Mouse (Mus musculus): ENCODE data around the gene Rbm6. TPM values are rescaled to one million over a fixed set of nuclear protein-coding genes. Genes with fewer than 3 reads are reported as not detected.
A peak's percentile ranks its signal among the peaks of the same experiment; 100 is the strongest.

Rbm6 gene
- total RNA-seq, 2 experiments from 2014 or later: 18.3 to 20.7 TPM

DNA sequence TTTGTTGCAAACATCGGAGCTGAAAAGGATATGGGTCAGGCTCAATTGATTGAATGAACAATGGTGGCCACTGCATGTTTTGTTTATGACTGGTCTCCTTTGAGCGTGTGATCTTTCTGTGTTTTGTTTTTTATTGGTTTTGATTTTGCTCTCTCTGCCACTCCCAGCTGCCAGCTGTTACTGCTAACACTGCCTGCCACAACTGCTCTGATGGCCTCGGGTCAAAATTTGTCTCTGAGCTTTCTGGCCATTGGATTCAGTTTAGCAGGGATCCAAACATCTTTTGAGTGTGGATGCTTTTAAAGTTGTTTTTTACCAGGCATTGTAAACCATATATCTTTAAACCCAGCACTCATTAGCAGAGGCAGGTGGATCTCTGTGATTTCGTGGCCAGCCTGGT lies 7.4 kb upstream of the Rbm6 start:
- no peak for DNase-seq

DNA sequence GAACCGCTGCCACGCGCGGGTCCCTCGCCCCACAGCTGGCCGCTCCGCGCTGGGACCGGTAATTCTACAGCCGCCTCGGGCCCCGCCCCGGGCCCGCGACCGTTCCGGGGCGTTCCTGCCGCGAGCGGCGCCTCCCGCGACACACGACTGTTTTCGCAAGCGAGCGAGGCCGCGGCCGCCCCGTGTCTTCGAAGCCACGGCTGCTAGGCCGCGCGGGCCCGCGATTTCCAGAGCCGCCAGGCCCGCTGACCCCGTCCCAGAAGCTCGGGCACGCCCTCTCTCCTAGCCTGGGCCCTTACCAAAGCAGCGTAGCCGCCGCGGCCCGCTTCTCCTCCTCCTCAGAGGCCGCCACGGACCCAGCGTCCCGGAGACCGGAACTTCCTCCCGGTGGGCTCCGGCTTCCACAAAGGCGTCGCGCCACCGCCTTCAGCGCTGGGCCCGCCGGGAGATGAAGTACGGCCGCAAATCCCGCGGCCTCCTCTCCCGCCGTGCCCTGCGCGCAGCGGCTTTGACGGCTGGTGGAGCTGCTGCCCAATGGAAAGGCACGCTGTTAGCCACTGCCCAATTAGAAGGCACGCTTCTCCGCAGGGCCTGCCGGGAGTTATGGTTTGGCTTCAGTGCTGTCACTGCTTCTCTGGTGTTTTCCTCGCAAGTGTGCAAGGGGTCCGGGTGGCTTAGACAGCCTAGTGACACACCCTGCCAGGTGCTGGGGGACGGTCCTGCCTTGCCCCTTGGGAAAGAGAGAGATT lies 513 bp downstream of the Rbm6 start:
- peak; percentile 96 for DNase-seq

DNA sequence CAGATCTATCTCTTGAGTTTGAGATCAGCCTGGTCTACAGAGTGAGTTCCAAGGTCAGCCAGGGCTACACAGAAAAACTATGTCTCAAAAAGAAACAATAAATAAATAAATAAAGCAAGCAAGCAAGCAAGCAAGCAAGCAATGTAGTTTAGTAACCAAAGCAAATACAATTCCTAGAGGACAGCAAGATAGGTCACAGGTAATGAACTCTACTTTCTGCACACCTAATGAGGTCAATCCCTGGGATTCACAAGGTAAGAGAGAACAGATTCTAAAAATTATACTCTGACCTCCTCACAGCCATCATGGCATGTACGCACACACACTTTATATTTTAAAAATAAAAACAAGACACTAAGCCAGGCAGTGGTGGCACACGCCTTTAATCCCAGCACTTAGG lies 7.0 kb downstream of the Rbm6 start:
- DNase-seq: no peak

DNA sequence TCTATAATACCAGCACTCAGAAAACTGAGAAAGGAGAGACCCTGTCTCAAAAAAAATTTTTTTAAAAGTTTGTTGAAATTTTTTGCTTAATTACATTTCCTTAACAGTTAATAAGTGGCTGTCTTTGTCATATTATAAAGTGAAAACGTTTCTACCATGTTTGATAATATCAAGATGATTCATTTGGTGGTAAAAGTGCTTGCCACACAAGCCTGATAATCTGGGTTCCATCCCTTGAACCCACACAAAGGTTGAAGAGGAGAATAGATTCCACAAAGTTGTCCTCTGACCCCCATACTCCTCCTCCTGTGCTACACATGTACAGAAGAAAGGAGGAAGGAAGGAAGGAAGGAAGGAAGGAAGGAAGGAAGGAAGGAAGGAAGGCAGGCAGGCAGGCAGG lies 8.5 kb downstream of the Rbm6 start:
- DNase-seq: no peak

DNA sequence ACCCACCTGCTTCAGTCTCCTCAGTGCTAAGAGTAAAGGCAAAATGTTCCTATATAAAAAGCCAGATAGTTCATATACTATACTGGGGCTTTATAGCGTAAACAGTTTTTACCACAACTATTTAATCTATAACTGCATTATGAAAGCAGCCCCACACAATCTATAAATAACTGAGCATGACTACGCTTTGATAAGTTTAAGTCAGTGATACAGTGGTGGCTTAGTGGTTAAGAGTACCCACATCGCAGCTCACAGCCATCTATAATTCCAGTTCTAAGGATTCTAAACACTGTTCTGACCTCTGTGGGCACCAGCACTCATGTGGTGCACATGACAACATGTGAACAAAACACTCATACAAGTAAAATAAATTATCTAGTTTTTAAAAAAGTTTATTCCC lies 14.7 kb downstream of the Rbm6 start:
- DNase-seq: no peak

DNA sequence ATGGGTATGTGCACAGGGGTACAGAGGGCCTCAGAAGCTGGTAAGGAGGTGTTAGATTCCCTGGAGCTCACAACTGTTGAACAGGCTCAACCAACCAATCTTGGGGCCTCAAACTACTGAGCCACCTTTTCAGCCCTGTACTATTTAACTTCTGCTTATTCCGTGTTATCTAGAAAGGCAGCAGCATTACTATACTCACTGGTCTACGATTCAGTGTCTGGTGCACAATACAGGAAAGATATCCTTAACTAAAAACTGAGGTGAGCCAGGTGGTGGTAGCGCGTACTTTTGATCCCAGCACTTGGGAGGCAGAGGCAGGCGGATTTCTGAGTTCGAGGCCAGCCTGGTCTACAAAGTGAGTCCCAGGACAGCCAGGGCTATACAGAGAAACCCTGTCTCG lies 24.1 kb downstream of the Rbm6 start:
- DNase-seq: no peak

DNA sequence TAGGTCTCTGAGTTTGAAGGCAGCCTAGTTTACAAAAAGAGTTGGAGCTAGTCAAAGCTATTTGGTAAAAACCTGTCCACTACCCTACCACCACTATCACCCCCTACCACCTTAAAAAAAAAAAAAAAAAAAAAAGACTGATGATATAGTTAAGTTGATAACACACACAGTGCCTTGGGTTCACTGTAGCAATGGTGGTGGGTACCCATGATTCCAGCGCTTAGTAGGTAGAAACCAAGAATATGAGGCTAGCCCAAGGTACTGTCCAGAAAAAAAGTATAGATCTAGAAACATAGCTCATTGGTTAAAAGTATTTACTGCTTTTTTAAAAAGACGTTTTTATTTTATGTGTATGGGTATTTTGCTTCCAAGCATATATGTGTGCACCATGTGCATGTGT lies 30.3 kb downstream of the Rbm6 start:
- no peak for DNase-seq

DNA sequence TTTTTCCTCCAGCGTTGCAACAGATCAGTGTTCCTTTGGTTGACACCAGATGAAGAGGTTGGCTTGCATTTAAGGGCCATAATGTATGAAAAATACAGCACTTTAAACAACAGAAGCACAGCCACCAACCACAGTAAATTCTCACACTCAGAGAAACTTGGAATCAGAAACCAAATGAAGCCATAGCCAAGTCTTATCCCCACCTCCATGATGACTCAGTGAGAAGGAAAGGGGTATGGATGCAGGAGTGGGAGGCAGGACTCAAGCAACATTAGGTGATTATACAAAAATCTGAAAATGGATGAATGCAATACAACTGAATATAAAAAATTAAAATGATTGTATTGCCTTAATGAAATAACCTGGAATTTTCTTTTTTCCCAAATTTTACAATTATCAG lies 34.2 kb downstream of the Rbm6 start:
- DNase-seq: no peak

DNA sequence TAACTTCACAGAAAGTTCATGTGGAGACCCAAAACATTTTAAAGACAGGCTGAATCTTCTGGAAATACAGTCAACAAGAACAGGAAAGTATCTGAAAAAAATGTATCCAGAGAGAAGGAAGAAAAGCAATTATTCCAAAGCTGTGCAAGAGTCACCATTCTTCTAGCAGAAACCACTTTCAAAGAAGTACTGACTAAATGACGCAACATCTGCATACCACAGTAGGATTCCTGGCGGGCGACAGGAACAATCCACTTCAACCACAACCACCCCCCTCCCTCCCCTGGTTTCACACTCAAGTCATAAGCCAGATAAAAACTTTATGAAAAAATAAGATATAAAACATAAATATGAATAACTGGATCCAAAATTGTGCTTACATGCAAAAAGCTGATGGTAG lies 39.2 kb downstream of the Rbm6 start:
- no peak for DNase-seq

DNA sequence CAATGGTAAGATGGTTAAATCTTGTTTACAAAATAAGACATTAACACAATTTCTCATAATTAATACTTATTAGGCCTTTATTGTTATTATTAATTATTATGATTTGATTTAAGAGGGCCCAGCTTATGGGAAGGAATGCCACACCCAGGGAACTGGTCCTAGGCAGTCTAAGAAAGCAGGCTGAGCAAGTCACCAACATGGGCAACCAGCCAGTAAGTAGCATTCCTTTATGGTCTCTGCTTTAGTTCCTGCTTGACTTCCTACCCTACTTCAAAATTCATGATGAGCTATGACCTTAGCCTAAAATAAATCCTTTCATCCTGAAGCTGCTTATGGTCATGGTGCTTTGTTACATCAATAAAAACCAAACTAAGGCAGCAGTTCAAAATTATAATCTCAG lies 41.3 kb downstream of the Rbm6 start:
- DNase-seq: no peak

DNA sequence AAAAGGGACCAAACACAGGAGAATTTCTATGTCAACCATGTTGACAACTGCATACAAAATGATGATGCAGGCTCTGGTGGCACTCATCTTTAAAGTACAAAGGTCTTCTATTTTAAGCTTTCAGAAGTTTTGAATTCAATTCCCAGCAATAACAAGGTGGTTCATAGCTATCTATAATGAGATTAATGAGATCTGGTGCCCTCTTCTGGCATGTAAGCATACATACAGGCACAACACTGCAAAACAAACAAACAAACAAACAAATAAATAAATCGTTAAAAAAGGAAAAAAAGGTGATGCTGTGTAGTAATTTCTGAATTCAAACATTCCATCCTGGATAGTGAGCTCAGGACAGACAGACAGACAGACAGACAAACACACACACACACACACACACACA lies 60.9 kb downstream of the Rbm6 start:
- no peak for DNase-seq

DNA sequence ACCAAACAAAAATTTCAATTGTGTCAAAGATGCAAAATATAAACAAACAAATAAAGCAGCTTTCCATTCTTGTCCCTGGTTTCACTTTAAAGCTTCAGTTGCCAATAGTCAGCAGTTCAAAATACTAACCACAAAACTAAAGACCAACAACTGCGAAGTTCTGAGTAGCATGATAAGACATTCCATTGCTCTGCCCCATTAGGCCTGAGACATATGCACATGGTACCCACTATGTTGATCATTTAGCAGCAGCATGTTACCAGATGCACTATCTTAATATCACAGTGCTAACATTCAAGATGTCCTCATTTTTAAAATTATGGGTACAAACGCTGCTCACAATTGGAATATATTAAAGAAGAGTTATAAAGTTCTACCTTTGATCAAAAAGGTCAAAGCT lies 62.1 kb downstream of the Rbm6 start:
- no peak for DNase-seq

DNA sequence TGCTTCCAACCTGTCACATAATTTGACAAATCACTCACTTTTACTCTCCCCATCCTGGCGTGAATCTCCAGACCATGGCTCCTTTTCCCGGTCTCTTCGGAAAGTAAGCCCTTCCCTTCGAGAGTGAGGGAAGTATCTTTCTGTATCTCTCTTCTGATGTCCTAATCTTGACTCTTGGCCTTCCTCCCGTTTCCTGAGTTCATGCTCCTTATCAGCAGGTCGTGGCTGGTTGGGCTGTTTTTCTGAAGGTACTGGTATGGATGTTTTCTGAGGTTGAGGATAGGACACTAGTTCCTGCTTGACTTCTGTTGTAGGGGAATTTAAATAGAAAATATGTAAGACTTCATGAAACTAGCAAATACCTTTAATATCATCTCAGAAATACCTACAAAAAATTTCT lies 81.3 kb downstream of the Rbm6 start:
- no peak for DNase-seq

DNA sequence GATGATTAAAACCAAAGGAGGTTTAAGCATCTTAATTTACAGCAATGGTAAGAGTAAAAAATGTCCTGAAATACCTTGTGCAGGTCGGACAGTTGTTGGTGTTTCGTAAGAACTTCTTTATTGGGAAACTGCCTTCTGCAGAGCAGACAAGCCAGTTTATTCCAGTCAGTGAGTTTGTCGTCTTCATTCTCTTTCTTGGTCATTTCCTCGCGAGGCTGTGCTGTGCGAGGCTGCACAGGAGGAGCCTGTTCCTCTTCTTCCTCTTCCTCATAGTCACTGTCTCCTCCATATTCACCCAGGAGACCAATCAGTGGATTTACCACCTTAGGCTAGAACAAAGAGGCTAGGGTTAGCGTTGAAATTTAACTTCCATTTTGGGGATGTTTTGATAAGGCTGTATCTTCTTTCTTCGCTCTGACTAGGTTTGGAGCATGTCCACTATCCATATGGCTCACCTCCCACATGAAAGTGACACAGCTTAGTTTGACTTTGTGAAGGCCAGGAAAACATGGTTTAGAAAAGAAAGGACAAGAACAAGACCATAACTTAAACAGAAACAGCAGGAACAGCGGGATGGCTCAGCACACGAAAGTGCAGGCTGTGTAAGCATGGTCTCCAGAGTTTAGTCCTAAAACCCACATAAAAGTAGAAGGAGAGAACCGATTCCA lies 90.4 kb downstream of the Rbm6 start:
- no peak for DNase-seq

DNA sequence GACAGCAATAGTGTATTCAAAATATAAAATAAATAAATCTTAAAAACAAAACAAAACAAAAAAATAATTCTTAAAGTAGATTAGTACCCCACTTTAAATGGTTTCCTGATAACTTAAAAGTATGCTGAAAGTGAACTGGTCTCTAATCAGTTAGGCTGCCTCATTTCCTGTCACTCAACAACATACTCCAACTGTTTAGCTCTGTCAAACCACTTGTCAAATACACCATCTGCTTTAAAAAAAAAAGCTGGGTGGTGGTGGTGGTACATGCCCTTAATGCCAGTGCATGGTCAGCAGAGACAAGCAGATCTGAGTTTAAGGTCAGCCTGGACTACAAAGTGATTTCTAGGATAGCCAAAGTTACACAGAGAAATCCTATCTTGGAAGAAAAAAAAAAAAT lies 96.2 kb downstream of the Rbm6 start:
- no peak for DNase-seq

DNA sequence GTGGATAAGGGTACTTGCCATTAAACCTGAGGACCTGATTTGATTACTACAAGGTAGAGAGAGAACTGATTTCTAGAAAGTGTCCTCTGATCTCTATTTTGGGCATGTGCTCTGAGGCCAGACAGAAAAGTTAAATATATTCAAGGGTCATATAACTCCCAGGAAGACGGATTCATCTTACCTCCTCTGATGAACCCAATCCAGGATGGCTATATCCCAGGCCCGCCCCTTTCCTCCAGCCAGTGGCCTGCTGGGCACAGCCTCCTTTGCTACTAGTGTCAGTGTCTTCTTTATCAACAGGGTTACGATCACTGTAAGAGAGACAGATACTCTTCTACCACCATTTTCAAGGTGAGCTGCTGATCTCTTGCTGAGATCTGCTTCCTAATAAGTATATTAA lies 98.6 kb downstream of the Rbm6 start:
- DNase-seq: peak; percentile 65

DNA sequence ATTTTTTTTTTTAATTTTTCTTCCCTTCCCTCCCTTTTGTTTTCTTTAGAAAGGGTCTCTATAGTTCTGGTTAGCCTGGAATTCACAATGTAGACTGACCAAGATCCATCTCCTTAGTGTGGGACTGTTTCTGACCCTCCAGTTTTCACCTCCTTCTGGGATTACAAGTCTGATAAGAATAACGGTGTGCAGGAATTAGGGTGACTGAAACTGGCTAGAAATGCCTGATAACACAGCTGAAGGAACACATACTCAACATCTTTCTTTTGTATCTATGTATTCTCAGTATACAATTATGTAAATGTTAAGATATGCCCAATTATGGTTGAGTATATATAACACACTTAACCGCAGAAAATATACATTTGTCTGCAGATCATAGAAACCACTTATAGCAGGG lies 101.3 kb downstream of the Rbm6 start:
- DNase-seq: no peak

DNA sequence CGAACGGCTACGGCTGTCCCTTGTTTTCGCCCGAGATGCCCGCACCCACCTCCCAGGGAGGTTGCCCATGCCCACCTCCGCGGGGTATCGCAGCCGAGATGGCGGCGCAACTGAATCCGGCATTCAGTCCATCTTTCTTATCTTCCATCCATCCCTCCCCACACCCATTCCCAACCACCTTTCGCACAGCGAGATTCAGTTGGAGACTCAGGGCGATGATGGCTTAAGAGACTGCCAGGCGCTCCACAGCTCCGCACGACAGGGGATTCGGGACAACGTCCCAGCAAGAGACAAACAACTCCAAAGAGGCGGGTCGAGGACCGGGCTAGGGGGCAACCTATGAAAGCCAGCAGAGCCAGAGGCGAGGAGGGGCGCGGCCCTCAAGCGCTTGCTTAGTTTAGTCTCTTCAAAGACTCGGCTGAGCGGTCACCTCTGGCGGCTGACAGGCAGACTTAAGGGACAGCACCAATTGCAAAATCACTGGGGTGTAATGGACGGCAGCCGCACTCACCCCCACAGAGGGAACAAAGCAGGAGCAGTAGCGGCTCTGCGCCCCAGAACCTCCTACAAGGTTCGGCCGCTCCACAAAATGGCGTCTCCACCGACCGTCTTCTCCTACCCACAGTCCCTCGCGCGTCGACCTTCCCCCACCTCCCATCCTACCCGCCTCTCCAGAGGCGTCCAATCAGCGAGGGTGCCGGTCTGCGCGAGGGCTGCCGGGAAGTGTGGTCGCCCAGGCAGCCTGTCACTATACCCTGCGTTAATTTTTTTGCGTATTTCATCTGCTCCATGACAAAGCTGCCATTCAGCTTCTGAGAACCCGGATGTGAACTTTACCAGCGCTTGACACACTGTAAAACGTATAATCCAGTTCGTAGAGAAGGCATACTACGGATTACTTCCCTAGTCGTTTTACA lies 102.4 kb downstream of the Rbm6 start, which contains the start of gene Rbm5:
TSS of gene Rbm5 (minus strand) at position 623 of the 917 bp plus-strand sequence.
- peak; percentile 92 for DNase-seq

DNA sequence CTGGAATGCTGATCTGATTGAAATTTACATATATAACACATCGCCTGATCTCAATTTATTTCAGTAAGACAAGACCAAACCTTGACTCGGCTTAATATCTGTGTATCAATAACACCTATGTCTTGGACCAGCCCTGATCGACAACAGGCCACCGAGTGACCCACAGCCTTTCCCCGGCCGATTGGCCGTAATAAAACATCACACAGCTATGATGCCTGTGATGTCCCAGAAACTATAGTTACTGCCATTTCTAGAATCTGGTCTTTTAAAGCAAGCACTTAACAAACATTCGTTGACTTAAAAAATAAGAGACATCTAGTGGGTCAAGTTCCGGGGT lies 103.0 kb downstream of the Rbm6 start:
- DNase-seq: no peak

DNA sequence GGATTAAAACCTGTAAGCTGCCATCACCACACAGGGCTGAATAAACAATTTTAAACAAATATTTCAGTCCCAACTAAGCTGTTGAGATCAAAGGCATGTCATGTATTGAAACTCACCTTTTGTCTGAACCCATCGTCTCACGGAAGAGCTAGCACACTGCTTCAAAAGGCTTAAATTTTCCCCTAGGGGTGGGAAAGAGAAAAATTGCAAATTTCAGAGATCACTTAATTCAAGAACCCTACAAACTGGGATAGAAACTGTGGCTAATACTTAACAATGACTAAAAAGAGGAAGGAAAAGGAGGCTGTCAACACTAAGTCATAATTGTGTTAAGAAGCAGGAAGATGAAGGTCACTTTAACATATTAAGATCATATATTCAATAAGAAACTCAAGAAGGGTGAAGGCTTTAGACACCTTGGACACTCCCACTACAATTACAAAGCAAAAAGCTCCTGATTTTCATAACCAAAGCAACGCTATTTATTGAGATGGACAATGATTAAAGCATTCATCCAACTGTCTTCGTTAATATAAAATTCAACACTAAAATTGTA lies 103.5 kb downstream of the Rbm6 start:
- no peak for DNase-seq

DNA sequence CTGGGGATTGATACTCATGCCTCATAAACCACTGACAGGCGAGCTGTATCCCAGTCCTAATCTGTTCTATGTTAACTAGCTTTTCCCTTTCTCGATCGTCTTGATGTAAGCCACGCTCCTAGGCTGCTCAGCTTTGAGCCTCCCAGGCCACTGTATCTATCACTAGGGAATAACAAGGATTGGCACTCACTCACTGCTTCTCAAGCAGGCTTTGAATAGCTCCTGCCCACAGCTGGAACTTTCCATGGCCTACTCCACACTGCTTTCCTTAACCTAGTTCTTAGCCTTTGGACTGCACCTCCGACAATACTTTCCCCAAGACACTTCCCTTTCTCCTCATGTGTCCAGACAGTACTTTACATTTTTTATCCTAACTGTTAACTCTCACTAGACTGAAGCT lies 104.2 kb downstream of the Rbm6 start:
- no peak for DNase-seq

DNA sequence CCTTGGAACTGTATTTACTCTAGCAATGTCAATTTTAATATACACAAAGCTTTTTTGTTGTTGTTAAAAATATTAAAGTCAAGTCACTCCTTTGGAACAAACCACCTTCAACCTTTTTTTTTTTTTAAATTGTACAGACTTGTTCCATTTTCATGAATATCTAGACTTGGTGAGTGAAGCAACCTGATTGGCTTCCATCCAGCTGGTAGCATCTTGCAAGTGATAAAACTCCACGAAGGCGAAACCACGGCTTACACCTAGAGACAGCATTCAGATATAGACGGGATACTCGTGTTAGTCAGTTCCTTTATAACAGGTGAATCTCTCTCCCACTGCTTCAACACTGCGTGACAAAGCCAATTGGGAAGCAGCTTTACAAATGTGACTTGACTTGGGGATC lies 113.4 kb downstream of the Rbm6 start:
- DNase-seq: no peak

DNA sequence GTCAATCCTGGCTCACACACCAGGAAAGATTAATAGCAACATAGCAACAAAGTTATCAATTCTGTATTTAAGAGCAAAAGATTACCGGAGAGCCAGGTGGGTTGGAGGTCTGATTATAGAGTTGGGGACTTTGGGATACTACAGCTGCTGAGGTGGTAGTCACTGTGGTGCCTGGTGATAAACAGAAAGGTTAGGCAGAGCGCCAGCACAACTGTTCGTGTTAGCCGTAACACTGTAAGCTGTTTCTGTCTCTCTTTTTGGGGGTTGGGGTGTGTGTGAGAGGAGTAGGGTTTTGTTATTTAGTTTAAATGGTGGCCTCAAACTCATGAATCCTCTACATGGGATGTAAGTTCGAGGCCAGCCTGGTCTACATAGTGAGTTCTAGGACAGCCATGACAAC lies 122.7 kb downstream of the Rbm6 start:
- DNase-seq: no peak
